Mouse (Mus musculus) spleen, adult 2 months (tissue): ENCODE measurements around the gene Cmas.

Experiments used
- CTCF ChIP-seq: fragments of 200-500 bp; IDR thresholded peaks from 2 replicates; pipeline ENCODE4 v1.5.1; 2011; ENCODE audit warnings: mild to moderate bottlenecking, inconsistent platforms; ENCODE audit not compliant: insufficient read depth, insufficient read length, insufficient replicate concordance; ENCODE audit errors: extremely low read depth
- POLR2A ChIP-seq: fragments of 200-500 bp; IDR thresholded peaks from 2 replicates; pipeline ENCODE4 v1.6.1; 2011; ENCODE audit warnings: low read depth, low read length, inconsistent platforms

DNA sequence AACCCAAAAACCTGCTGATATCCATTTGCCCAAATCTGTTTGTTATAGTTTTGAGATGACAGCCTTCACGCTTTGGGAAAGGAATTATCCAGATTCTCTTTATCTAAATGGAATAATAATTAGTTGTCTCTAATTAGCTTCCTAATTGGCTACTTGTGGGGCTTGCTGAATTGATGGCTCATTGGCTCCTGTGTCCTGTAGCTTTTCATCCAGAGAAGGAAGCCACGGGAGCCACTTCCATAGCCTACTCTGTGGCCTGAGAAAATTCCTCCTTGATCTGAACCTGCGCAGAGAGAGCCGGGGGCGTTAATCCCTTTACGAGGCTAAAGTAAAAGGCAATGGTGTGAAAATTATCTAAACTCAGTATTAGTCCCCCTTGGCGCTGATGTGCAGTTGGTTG lies 24.8 kb downstream of the Cmas start:
- TF ChIP-seq CTCF (no peak), POLR2A (no peak)
